Mouse (Mus musculus): ENCODE results near the gene Cdk12.

The Cdk12 gene

DNA sequence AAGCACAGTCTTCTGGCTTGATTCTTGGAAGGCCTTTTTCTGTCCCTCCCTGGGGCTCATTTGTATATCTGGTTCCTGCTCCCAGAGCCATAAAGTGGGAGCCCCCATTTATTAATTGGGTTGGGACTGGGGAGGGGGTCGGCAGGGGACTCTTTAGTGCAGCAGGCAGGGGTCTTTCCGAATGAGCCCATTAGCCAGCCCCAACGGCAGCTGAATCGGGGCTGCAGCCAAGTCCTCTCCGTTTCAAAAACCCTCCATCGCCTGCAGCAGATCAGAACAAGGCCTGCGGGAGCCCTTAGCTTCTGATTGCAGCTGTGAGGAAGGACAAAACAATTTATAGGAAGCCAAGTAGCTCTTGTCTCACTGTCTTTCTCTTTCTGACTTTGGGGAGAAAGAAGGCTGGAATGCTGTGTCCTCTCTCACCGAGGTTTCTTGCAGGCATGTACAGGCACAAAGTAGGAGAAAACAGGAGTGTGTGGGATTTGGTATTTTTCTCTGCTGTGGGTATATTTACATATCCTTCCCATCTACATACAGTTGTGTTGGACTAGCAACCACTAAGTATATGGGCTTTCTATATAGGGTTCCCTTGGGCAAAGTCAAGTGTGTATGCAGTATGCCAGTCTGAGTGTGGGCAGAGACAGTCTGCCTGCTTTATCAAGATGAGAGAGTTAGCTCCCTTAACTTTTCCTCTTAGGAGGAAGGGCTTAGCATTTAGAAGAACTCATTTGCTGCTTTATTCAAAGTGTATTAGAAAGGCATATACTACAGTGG is 58.0 kb downstream of the Cdk12 start:
- no peak for DNase-seq

DNA sequence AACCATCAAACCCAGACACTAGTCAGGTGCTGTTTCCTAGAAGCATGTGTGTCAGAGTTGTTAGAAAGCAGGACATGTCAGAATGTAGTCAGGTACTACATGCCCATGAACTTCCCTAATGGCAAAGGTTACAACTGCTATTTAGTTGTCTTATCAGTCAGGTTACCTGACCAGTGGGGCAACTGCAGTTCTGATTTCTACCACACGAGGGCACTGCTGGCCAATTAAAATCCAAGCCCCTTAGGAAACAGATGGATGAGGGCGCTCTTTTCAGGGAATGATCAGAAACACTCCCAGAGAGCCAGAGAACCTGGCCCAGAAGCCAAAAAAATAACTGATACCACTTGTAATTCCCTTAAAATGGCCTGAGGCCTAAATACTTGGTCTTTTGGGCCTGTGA is 62.2 kb downstream of the Cdk12 start:
- DNase-seq, result peak; percentile 83 to 85

DNA sequence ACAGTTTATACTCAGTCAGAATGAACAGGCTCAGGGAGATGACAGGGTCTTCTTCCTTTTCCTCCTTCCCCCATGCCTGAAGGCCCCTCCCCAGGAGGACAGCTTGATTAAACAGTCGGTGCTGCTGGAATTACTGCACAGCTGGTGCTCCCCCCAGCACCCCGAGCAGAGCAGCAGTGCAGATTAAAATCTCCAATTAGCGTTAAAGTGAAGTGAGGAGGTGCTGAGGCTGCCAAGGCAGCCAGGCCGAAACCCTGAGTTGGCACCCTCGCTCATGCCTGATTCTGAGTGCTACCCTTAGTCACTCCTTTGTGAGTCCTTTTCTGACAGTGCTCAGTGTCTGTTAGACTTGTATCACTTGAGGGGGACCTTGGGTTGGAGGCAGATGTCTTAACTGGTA is 63.0 kb downstream of the Cdk12 start:
- no peak for DNase-seq

DNA sequence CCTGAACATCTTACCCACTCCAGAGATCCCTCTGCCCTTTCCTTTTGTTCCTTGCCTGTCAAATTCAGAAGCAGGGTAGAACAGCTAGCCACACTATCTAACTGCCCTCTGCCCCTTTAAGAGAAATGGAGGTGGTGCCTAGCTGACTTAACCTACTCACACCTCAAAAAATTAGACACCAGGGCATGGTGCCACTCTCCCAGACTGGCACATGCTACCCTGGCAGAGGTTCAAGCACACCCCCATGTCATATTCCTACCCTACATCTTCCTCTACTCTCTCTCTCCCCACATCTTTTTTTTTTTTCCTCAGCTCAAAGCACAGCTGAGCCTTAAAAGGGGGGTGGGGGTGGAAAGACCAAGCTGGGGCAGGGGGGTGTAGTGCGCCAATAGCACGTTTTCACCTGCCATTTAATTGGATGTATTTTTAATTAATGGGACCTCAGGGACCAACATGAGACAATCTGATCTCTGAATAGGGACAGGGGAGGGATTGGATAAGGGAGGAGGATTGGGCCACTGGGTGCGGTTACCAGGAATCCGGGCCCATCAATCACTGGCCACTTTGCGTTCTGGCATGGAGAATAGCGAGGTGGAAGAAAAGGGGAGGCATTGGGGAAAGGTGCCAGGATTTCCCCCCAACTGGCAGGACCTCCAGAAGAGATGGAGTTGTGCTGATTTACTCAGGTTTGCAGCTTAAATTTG is 64.0 kb downstream of the Cdk12 start:
- no peak for DNase-seq

DNA sequence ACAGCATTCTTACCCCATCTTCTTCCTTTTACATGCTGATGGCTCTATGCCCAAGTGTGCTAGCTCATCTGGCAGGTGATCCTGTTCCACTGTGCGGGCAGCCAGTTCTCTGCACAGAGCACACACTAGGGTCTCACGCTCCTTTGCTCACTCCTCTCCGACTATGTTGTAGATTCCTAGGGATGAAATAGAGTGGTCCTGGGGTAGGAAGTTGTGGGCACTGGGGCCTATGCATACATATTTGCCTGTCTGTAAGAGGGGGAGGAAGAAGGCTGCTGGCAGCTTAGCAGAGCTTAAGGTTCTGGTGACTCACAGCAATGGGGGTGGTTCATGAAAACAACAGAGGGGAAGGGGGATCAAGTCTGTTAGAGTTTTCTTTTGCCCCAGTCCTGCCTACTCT is 67.2 kb downstream of the Cdk12 start:
- DNase-seq, result no peak

DNA sequence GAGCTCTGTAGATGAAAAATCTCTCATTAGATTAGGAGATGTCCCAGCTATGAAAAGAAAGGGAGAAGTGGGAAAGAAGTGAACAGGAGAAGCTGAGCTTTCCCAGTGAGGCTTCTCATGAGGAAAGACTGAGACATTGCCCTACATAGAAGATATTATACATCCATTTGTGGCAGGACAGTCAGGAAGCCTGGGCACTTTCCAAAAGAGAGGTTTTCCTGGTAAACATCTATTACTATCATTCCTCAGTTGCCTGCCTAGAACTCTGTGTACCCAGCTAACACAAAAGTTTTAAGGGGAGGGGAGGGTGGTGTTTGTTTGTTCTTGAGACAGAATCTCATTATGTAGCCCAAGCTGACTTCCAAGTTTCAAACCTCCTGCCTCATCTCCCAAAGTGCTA is 67.6 kb downstream of the Cdk12 start:
- DNase-seq, result no peak

DNA sequence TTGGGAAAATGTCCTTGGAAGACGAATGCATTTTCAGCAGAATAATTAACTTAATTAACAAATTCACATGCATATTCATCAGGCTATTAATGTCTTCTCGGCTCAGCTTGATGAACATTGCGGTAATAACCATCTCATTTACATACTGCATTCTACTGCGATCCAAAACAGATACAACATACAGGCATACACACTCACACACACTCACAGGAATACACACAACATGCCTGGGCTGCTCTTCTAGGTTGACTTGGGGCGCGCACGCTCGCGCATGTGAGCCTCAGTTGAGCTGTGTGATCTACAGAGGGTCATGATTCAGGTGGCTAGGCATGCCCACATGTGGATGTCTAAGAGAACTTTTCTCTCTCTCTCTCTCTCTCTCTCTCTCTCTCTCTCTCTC is 80.9 kb downstream of the Cdk12 start:
- no peak for DNase-seq

DNA sequence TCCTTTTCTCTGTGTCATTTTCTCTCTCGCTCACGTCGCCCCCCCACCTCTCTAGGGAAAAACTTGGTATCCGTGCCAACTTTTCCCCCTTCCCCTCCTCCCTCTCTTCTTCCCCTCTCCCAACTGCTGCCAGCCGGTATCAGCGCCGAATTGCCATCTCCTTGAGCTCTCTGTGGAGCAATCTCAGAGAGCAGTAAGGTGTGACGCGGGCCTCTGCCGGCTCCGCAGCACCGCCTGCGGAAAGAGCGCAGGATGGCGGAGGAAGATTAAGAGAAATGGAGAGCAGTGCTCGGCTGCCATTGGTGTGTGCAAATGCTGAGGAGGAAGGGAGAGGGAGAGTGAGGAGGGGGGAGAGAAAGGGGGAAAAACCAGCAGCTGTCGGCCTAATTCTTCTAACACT is 81.4 kb downstream of the Cdk12 start:
- DNase-seq, result peak in 1 of 2 experiments; percentile 16

DNA sequence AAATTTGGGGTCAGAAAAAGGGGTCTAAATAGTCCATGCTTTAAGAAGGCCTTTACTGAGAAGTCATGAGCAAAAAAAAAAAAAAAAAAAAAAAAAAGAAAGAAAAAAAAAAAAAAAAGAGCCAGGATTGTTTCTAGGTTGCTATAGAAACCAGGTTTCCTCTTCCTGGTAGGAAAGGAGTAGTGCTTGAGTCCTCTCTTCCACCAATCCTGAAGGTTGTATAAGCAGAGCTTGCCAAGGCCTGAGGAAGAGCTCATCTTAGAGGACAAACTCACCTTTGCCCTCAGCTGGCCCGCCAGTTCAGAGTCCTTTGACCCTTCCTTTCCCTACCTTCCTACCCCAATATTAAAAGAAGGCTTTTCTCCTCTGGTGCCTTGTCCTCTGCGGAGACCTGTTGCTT is 82.5 kb downstream of the Cdk12 start:
- no peak for DNase-seq

DNA sequence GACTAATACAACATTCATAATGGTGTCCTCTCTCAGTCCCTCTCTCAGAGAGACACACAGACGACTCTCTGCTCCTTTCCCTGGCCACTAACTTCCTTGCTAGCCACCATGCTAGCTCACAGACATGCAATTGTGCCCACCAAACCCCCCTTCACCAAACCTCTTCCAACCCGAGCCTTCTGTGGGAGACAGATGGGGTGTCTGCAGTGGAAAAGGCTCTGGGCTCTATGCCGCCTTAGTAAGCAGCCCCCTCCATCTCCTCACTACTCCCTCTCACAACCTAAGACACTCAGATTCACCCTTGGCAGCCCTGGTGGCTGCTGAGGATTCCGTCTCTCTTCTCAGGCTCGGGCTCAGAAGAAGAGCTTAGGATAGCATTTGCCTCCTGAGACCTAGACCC is 84.7 kb downstream of the Cdk12 start:
- no peak for DNase-seq

DNA sequence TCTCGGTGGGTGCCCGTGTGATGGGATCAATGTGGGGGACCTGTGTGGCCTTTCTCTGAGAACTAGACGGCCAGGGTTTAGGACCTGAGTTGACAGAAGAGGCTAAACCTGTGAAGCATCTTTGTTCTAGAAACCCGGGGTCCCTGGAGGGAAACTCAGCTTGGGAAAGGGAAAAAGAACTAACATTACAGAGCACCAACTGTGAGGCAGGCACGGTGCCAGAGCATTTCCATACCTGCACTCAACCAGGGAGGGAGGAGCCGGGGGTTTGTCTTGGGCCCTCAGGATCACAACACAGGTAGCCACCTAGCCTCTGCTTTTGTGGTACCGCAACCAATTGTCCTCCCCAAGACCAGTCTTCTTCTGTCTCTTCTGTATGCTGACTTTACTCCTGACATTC is 85.1 kb downstream of the Cdk12 start:
- no peak for DNase-seq

DNA sequence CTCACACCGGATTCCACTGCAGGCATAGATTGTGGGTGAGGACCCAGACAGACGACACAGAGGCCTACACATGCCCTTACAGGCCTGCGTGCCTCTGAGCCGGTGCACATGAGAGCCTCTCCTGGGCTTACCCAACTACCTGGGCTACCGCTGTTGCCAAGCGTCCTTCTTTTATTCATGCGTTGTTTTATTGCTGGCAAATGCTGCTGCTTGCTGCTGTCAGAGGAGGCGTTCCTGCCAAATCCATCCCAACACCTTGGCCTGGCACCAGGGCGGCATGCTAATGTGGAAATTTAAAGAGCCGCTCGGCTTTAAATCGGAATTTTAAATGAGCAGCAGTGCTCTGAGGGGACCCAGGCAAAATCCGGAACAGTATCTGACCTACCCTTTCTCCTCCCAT is 87.0 kb downstream of the Cdk12 start:
- DNase-seq, result no peak

DNA sequence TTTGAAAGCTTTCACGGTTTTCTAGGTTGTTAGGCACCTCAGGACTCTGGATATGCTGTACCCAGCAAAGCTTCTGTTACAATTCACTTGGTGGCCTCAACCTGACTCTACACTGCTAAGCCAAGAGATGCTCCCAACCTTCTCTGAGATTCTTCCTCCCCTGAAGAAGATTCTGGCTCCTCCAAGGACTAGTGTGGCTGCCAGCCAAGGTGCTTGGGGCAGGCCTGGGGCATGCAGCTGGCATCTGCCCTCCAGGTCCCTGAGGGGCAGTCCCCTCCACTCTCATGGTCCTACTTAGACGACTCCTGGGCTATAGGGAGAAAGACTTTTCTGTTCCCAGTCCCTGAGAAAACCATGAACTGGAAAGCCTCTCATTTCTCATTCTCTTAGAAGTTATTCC is 88.0 kb downstream of the Cdk12 start:
- DNase-seq, result no peak

DNA sequence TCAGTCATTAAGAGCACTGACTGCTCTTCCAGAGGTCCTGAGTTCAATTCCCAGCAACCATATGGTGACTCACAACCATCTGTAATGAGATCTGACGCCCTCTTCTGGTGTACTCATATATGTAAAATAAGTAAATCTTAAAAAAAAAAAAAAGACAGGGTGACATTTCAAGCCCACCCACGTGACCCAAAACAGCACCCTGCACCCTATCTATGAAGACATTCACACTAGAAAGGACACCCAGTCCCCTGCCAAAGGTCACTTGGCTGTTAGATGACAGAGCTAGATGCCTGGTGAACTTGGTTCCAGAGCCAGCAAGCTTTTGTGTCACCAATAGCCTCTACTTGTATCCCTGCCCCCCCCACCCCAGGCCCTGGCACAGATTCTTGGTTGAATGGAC is 90.2 kb downstream of the Cdk12 start:
- DNase-seq, result no peak

DNA sequence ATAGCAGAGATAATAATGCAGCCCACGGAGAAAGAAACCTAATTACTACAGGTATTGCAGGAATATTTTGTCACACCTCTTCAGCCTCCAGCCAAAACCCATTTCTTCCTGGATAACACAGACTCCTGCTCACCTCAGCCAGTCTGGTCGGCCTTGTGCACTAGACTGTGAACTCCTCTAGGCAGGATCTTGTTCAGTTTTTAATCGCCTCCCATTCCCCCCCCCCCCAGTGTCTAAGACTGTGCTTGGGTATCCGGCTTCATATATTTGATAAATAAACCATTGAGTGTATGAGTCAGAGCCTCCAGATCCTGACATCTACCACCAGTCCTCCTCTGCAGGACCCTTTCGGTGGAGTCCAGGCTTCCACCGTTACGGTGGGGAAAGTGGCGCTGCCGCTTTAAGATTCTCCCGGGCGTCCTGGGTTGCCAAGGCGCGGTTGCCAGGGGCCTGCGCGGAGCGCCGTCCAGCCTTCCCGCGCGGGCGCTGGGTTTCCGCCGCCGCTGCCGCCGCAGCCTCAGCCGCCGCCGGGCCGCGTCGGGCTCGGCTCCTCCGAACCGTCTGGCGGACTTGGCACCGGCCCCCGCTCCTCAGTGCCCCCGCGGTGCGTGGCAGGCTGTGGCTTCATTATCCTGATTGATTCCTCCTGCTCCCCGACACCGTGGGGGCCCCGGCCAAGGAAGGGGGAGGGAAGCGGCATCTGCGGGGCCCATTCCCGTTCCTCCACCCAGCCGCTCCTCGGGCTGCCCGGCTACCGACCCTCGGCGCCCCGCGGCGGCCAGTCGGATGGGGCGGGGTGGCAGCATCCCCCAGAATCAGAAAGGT is 91.5 kb downstream of the Cdk12 start:
- peak; percentile 39 to 46 for DNase-seq

DNA sequence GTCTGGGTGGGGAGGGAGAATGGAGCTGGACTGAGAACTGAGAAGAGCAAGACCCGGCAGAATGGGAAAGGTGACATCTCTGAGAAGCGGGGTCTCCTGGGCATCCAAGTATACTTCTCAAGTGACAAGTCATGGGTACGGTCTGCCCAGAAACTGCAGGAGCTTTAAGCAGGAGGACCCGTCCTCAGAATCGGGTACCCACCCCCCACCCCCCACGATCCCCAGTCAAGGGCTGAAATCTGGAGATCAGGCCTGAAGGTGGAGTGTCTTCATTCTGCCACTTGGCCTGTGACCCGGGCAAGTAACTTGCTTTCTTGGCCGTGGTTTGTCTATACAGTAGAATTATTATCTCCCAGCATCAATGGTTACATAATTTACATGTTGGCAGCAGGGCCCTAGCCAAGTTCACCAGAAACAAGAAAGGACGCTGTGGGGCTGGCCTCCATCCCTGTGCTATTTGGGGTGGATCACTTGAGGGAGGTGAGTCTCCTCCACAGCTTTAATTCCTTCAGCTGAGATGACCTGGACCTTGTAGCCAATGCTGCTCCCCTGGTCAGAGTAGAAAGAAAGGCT is 92.2 kb downstream of the Cdk12 start:
- DNase-seq, result no peak

DNA sequence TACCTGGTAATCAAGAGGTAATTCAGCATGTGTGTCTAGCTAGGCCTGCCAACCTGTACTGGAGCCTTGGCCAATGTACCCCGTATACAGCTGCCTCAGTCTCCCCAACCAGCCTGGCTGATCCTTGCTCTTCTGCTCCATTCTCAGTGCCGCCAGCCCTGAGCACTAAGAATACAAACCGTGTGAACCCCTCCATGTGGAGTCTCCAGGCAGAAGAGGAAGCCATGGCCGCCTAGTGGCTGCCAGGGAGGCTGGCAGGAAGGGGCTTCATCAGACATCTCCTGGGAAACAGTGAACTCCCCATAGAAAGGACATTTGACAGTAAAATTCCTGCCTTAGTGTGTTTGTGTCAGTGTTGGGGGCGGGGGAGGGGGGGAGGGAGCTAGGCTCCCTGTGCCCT is 93.4 kb downstream of the Cdk12 start:
- peak; percentile 41 to 43 for DNase-seq

DNA sequence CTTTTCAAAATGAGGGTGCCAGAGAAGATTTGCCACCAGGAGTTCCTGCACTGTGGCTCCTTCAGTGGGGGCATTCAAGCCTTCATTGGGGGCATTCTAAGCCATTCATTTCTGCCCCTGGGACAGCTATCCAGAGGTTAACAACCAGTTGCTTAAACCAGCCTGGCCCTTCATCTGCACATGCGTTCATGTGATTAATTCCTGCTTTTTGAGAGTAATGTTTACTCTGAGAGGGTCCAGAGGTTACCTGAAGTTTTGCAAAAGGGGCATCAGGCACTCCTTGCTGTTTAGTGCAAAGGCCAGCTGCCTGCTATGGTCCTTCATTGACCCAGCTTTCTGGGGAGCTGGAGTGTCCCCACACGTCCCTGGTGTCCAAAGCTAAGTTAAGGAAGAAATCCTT is 94.1 kb downstream of the Cdk12 start:
- no peak for DNase-seq

DNA sequence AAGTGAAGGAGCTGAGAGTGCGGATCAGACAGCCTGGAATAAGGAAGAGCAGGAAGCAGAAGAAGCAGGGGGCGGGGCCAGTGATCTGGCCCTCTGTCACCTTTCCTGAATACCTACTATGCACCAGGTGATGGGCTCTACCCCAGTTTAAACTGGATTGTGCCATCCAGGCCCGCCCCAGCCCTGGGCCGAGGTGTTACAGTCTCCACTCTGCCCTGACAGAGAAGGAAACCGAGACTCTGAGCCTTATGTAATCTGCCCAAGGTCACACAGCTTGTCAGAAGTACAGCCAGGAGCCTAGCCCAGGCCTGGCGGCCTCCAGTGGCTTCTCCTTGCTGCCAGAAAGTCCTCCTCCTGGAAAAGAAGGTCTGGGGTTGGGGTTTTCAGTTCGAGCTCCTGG is 94.9 kb downstream of the Cdk12 start:
- DNase-seq, result no peak

DNA sequence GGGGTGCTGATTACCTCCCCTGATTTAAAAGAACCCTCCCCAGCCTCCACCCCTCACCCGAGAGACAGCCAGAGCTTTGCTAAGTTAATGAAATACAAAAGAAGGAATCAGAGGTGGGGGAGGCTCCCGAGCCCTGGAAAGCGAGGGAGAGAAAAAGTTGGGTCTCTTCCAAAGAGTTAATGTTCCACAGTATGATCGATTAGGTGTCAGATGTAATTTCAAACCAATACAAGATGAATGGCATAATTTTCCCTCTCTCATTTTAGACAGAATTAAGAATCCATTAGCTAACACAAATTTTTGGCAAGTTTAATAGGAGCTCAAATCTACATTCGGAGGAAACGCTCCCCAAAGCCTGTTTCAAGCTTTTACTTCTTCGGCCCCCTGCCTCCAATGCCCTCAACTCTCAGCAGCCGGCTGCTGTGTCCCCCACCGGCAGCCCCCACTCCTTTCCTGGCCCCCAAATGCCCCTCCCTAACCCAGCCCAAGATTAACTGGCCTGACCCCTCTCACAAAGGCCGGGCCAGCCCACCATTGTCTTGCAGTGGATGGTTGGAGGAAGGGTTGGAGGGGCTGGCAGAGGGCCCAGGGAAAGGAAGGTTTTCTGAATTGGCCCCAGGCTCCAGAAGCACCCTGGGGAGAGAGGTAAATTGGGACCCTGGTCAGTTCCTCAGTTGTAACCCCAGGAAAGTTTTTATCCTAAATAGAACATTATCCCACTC is 95.8 kb downstream of the Cdk12 start:
- no peak for DNase-seq

DNA sequence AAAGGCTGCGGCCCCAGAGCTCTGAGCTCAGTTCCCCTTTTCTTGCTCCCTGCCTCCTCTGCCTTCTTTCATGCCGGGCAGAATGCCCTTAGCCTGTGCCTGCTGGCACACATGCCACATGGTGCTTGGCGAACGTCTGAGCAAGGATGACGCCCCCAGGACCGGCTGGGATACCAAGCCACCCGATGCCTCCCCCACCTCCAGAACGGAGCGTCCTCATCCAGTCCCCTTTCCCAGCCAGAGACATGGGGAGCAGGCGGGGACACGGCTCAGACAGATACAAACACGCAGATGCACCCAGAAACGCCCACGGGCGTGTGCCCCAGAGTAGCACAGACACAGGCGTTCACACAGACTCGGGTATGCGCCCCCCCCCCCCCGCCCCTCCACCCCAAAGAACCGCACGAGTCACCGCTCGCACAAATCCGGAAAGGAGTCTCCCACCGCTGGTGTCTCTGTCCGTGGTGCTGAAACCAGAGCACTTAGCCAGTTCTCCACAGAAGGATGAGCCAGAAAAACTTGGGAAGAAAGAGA is 111.0 kb downstream of the Cdk12 start:
- DNase-seq, result no peak

DNA sequence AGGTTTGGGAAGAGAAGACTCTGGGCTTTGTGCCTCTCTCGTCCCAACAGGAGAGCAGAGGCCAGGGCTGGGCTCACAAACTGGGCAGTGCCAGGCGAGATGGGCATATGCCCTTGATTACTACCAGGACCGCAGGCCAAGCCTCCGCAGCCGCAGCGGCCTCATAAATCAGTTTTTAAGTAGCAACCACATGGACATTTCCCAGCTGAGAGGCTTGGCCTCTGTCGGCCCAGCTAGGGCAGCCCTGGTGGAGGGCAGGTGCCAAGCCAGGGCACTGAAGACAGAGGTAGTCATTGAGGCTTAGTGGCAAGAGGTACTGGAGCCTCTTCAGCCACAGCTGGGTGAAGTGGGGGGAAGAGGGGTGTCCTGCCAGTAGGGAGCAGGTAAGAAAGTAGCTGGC is 114.6 kb downstream of the Cdk12 start:
- DNase-seq, result no peak
